Mouse (Mus musculus) kidney, postnatal 36 days (tissue): ENCODE data around the gene Fam122c.

ENCODE experiments used
- DNase-seq, 2 experiments: peaks; one replicate each; pipeline ENCODE4 v3.0.0; 2021 to 2022; ENCODE audit warnings: mixed read lengths in 2 of 2

Gene Fam122c

DNA sequence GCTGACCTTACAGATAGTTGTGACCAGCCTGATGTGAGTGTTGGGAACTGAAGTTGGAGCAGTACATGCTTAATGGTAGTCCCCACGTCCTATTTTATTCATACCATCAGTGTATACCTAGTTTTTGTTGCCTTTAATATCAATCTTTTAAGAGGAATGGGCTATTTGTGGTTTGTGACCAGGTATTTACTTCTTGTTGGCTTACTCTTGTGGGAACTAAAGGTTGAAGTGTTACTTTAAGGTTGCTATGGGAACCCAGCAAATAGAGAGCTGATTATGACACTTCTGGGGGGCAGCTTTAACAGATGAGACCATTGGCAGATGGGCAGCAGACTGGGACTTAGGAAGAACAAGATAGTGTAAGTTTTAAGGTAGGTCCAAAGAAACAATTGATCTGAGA, at the start of gene Fam122c:
Gene Fam122c, plus strand, starts transcription at position 301 of the 400 bp plus-strand sequence.
- DNase-seq = no peak

DNA sequence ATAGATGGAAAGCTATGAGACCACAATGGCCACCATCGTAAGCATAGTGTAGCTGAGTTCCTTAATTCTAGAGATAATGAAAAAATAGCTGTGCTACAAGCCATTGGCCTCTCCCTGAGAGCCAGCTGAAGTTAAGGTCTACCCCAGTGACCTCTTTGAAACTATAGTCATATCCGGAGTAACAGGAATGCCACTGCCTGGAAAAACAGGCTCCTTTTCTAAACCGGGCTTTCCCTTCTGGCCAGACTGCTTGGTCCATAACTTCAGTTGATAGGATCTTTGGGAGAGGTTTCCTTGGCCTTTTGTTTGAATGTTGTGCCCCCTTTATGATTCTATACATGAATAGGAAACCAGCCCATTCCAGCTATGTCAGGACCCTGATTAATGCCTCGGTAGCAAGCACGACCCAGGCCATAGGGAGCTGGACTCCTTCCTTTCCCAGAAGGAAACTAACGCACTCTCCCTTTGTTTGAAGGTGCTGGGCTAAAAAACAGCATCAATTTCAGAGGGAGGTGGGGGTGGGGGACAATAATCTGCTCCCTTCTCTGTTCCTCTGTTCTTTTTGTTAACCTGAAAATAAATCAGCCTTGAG, 48.8 kb upstream of the Fam122c start:
- DNase-seq = no peak

DNA sequence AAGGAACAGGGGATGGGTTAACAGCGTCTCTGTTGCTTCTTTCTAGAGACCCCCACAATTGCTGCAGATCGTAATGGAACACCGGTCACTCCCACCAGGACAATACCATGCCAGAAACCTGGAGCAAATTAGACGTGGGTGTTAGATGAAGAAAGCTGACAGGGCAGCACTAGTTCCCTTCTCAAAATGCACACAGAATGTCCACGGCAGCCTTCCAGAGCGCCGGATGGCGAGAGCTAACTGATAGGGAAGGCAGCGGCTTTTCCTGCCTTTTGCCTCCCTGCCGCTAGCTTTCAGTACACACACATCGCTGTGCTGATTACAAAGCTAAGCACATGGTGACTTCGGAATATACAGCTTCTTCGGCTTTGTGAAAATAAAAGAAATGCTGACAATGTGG, 41.3 kb upstream of the Fam122c start:
- peak; percentile 9 to 30 for DNase-seq

- DNase-seq = no peak
Measured at GRCm38 (mm10) chrX:53233689-53234088, 39.5 kb upstream of the Fam122c start.

DNA sequence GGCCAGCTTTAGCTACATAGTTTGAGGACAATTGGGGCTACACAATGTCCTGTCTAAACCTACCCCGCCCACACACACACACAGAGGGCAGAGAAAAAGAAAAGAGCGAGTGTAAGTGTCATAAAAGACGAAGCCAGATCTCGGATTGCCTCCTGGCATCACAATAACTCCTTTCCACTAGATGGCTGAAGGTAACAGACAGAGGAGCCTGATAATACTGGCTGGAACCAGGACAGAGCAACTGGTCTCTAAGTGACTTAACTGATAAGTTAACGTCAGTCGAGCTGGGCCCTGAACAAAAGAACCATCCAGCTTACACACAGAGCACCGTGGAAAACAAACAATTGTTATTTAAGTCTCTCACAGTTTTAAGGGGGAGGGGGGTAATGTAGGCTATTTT, 36.8 kb upstream of the Fam122c start:
- DNase-seq = no peak

DNA sequence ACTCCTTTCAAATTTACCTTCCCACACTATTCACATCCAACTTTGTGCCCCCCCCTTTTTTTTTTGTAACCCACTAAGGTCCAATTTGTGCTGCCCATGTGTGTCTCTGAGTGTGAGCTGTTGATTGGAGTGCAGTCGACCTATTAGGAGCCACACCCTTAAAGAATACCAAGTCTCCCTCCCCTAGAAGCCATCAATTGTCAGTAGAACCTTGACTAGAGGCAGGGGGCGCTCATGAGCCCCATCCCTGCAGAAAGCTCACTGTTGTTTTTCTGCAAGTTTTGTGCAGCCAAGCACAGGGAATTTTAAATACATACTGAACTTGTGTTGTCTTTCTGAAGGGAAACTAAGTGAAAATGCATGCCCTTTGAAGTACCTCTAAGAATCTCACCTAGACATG, 35.3 kb upstream of the Fam122c start:
- peak in 1 of 2 experiments; percentile 22 for DNase-seq

- DNase-seq = no peak
Measured at GRCm38 (mm10) chrX:53240011-53240410, 33.2 kb upstream of the Fam122c start, which contains the start of gene Plac1. TSS of gene Plac1 (minus strand) at chrX:53240111.

DNA sequence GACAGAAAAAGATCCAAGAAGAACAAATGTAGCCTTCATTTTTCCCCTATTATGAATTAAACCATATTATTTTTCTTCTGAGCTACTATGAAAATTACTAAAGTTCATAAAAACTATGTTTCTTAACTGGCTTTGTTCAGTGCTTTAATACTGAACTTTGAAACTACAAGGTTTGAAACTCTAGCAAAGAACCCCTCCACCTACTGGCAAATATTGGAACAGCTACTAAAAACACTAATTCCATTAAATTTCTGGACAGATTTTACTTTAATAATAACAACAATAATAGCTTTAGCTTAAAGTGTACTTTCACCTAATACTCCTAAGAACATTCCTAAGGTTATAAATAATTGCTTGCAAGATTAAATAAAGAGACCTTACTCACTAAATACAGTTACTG, 18.0 kb upstream of the Fam122c start:
- DNase-seq = no peak

DNA sequence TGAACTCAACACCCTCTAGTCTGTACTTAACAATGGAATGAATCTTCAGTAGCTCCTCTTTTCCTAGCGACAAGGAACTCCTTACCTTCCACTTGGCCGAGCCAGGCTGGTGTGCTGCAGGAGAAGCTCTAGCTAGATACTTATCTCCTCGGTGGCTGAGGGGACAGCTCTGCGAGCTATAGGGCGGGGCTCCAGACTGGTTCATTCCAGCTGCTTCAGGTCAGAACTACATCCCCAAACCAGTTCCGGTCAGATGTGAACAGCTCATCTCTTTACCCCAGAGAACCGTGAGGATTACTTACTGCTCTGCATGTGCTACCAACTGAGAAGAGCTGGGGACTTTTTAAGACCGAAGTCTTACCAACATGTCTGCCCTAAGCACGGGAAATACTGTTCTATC, 7.0 kb upstream of the Fam122c start:
- DNase-seq = no peak

- DNase-seq = peak; percentile 71 to 78
Measured at GRCm38 (mm10) chrX:53268856-53269255, 4.4 kb upstream of the Fam122c start.

DNA sequence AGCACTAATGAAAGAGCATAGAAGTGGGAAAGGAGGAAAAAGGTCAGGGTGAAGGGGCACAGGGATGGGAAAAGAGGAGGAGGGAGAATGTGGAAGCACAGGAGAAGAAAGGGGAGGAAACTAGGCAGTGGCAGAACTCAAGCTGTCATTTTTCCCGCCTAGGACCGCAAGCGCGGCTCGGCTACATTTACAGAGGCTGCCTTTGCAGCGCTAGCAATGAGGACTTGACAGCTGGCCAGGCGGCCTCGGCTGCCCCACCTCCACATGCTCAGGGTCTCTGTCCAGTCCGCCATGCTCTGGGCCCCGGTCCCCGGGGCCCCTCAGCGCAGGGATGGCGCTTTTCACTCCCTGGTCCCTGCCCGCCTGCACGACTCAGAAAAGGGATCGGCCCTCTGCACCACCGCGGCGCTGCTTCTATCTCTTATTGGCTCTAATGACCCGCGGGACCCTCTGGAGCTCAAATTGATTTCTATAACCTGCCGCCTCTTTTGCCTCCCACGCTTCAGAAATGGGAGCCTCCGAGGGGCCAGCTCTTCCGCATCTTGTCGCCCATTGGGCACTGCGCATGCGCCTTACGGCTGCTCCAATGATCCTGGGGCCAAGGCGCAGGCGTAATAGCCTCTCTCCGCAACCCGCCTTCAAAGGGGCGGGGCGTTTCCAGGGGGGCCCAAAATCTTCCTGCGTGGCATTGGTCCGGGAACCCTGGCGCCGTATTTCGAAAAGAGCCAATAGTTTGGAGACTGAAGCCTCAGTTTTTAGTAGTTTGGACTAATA, 3.7 kb upstream of the Fam122c start, which contains the start of gene Fam122b:
Gene Fam122b, minus strand, starts transcription at position 517 of the 774 bp plus-strand sequence.
- peak; percentile 91 to 94 for DNase-seq

GRCm38 (mm10) chrX:53270063-53270432, 3.2 kb upstream of the Fam122c start:
- DNase-seq = no peak

DNA sequence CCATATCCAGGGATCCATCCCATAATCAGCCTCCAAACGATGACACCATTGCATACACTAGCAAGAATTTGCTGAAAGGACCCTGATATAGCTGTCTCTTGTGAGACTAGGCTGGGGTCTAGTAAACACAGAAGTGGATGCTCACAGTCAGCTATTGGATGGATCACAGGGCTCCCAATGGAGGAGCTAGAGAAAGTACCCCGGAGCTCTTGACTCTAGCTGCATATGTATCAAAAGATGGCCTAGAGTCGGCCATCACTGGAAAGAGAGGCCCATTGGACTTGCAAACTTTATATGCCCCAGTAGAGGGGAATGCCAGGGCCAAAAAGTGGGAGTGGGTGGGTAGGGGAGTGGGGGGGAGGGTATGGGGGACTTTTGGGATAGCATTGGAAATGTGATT, 1.6 kb upstream of the Fam122c start:
- DNase-seq = peak in 1 of 2 experiments; percentile 23

DNA sequence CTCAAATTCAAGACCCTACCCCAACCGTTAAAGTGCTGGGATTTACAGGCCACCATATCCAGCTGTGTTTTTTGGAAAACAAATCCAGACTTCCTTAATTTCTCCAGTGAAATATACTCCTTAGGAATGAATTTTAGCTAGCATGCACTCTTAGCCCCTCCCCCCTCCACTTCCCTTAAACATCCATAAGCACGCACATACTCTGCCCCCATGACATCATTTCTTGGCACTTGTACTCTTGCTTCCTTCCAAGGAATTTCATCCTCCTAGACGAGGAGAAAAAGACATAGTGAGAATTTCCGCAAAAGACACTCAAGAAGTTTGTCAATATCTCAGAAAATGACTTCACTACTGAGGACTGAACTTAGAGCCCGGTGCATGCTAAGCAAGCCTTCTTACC, 14.7 kb downstream of the Fam122c start:
- no peak for DNase-seq

GRCm38 (mm10) chrX:53320564-53320963, 47.3 kb downstream of the Fam122c start:
- no peak for DNase-seq

- DNase-seq = no peak
Measured at GRCm38 (mm10) chrX:53321111-53321510, 47.9 kb downstream of the Fam122c start.

GRCm38 (mm10) chrX:53330396-53330795, 57.2 kb downstream of the Fam122c start:
- DNase-seq = no peak

DNA sequence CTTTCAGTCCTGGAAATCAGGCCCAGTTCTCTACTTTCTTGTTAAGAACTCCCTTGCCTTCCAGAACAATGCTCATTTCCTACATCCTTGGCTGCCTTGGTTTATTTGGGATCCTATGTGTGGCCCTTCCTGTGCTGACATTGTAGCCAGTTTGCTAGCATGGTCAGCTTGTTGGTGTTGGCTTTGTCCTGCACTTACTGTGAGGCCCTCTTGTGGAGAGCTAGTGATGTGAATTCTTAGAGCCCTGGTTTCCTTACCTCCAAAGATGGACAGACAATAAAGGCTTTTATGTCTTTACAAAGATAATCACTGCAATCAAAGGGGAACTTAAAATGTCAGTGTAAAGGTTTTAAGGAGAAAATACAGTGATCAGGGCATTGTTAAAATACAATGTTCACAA, 64.1 kb downstream of the Fam122c start:
- no peak for DNase-seq

DNA sequence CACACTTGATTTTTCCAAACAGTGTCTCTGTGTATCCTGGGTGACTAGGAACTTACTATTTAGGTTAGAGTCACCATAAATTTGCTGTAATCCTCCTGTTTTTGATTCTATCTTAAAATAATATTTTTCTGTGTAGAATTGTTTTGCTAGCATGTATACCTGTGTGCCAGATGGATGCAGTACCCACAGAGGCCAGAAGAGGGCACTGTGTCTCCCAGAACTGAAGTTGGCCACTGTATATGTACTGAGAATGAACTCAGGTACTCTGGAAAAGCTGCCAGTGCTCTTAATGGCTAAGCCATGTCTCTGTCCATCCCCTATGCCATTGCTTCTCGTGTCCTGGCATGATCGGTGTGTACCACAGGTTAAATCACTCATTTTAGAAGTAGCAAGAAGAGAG, 68.3 kb downstream of the Fam122c start:
- DNase-seq = peak; percentile 35 to 79

DNA sequence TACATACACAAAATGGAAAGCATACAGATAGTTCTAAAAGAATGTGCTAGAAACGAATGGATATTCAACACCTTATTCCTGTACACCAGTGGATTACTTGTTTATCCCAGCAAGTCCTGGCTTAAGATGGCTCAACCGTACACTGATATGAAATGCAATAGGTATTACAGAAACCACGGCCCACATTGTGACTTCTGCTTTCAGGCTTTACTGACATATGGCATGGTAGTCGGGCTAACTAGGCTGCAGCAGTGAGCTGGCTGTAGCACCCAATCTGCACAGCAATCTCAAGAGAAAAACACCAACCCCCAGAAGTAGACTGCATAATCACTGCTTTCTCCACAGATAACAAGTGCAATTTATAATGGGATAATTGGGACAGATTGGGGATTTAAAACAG, 75.2 kb downstream of the Fam122c start:
- DNase-seq = no peak

- DNase-seq = no peak
Measured at GRCm38 (mm10) chrX:53364668-53365383, 91.6 kb downstream of the Fam122c start.

DNA sequence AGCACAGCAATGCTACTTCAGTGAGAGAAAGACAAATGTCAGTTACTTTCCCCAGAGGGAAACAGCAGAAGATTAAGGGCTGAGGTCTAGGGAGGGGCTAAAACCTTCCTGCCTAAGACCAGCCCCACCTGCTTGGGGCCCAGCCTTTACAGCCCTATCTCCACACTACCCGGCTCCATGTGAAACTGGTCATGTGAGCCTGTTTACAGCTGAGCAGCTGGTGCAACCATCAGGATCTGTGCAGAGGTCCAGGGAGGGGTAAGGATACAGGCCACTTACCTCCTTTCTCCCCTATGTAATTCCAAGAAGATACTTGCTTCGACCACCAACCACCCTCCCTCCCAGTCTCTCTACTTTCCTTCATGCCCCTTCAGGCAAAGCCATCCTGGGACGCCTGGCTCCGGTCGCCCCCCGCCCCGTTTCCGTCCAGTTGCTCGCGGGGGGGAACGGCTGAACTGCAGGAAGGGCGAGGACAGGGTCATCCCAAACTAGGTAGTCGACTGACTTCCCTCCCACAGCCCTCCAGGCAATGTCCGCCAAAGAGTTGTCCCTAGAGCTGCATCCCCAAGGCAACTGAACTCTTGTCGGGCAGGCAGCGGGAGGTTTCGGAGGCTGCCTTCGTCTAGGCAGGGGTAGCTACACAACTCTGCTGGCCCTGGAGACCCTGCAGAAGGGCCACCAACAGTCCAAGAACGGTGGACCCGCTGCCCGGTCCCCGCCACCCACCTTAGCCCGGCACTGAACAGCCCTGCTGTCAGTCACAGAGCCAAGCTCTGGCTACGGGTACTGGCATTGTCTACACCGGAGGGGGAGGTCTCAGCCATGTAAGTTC, 96.5 kb downstream of the Fam122c start:
- peak; percentile 25 to 41 for DNase-seq

DNA sequence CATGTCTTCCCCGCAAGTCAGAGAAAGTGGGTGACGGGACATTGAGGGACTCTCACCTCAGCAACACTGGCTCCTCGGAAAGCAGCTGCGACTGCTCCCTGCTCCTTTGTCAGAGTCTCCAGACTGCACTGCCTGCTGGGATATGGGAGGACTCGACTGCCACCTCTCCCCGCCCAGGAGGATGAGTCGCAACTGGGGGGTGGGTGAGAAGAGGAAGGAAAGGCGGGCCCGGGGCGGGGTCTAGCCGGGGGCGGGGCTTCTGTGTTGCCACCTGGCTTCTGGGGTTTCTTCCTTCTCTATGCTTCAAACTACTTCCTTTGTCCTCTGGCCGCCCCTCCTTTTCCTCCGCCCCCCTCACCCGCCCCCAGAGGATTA, 97.1 kb downstream of the Fam122c start, which contains the start of gene Mospd1:
Gene Mospd1, minus strand, starts transcription at position 137 of the 375 bp plus-strand sequence.
- DNase-seq = peak; percentile 93 to 96
